Mouse (Mus musculus): ENCODE measurements around the gene Dlgap1.

- TF ChIP-seq GATA1 (IDR thresholded peaks at IDR 0.05; ENCODE audit: borderline replicate concordance, low read length) (no peak), FLI1 (IDR thresholded peaks at IDR 0.05; ENCODE audit: low read length) (no peak)
Measured at GRCm38 (mm10) chr17:70432834-70433233, 464.0 kb downstream of the Dlgap1 start.
